Mouse (Mus musculus) right cerebral cortex, postnatal 36 days (tissue): ENCODE measurements around the gene Il4.
"Not testable (repeated sequence)": the region's sequence is repeated elsewhere in the genome, so short reads cannot be mapped to it uniquely, and the experiment has no call there.

ENCODE experiments used
- DNase-seq, 2 experiments: peaks; one replicate each; pipeline ENCODE4 v3.0.0; 2022; ENCODE audit warnings: low spot score in 2 of 2, mixed read lengths in 1 of 2

Il4 gene

DNA sequence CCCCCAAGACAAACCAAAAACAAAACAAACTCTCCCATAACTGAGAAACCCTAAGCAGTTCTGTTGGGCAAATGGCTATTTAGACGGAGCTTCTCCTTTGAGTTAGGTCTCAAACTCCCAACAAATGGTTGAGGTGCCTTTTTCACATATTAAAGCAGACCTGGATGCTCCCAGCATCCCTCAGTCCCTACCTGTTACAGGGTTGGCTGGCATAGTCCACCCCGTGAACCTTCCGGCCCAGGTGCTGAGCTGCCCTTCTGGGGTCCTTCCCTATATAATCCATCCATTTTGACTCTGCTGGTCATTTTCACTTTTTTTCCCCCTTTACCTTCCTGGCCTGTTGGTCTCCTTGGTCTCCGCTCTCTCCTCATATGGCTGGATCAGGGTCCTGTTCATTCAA, 51.8 kb downstream of the Il4 start:
- no peak for DNase-seq

DNA sequence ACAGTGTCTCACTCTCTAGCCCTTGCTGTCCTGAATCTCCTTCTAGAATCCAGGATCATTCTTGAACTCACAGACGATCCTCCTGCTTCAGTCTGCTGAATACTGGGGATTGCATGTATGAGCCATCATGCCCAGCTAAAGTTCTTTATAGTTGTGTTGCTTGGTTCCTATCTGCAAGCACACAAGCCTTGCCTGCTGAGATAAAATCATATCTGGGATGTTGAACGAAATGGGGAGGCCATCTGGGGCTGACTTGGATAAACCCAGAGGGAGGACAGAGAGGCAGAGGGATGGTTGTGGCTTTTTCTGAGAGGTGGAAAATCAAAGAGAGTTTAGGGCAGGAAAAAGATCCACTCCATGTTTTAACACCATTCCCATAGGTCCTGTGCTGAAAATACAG, 56.5 kb downstream of the Il4 start:
- DNase-seq, result no peak

GRCm38 (mm10) chr11:53559980-53560379, 58.5 kb downstream of the Il4 start:
- not testable (repeated sequence) for DNase-seq

GRCm38 (mm10) chr11:53557992-53558391, 60.5 kb downstream of the Il4 start:
- not testable (repeated sequence) for DNase-seq

GRCm38 (mm10) chr11:53556529-53556928, 61.9 kb downstream of the Il4 start:
- DNase-seq, result not testable (repeated sequence)
